In genomic region chr14:95660862-95661261, GRCm38 (mm10) we compare ENCODE assay signal across 19 mouse cellular contexts.
"Had no signal": no experiment of that assay in that cellular context is flagged by ENCODE, and none has a peak within 500 bp of the region (broad histone marks: within the 10 kb centered on the region; RNA-seq: fewer than 3 reads in every experiment).

No protein-coding gene starts in this region.

- H3K9ac ChIP-seq: lung, embryonic 14.5 days; midbrain, embryonic 12.5 days; neural tube, embryonic 13.5 days; neural tube, embryonic 15.5 days; stomach, embryonic 15.5 days had no signal

- H3K4me3 ChIP-seq: midbrain, embryonic 10.5 days; midbrain, embryonic 12.5 days; myocyte; neural tube, embryonic 13.5 days; neural tube, embryonic 15.5 days; stomach, embryonic 15.5 days had no signal

- H3K36me3 ChIP-seq: midbrain, embryonic 10.5 days; midbrain, embryonic 12.5 days; neural tube, embryonic 13.5 days; neural tube, embryonic 15.5 days; stomach, embryonic 15.5 days had no signal

- H3K27me3 ChIP-seq: midbrain, embryonic 12.5 days; neural tube, embryonic 13.5 days; neural tube, embryonic 15.5 days; stomach, embryonic 15.5 days had no signal

- ATAC-seq: midbrain, embryonic 16.5 days had no signal

- H3K27ac ChIP-seq: midbrain, embryonic 10.5 days; midbrain, embryonic 12.5 days; neural tube, embryonic 13.5 days; neural tube, embryonic 15.5 days; stomach, embryonic 15.5 days; stomach, postnatal 0 days had no signal

- H3K4me1 ChIP-seq: midbrain, embryonic 10.5 days; midbrain, embryonic 12.5 days; neural tube, embryonic 13.5 days; neural tube, embryonic 15.5 days; stomach, embryonic 15.5 days had no signal

- DNase-seq: lung, adult 18-20 months; lung, embryonic 14.5 days; lung, postnatal 10 days; lung, postnatal 4 days; midbrain, embryonic 14.5 days; retina, postnatal 1 day; right cerebral cortex, adult 18-20 months; right cerebral cortex, postnatal 25 days; thymus, adult 2 months; thymus, postnatal 25 days; thymus, postnatal 4 days had no signal

- H3K4me2 ChIP-seq: lung, embryonic 14.5 days; midbrain, embryonic 12.5 days; neural tube, embryonic 13.5 days; neural tube, embryonic 15.5 days; stomach, embryonic 15.5 days had no signal

- H3K9me3 ChIP-seq: midbrain, embryonic 10.5 days; midbrain, embryonic 12.5 days; neural tube, embryonic 13.5 days; neural tube, embryonic 15.5 days; stomach, embryonic 15.5 days had no signal
